Mouse (Mus musculus): ENCODE measurements around the gene Hdac9. TPM values are rescaled to one million over a fixed set of nuclear protein-coding genes. Genes with fewer than 3 reads are reported as not detected.

Hdac9 gene
- polyA plus RNA-seq, 1 experiment from 2014 or later = 14.8 TPM

DNA sequence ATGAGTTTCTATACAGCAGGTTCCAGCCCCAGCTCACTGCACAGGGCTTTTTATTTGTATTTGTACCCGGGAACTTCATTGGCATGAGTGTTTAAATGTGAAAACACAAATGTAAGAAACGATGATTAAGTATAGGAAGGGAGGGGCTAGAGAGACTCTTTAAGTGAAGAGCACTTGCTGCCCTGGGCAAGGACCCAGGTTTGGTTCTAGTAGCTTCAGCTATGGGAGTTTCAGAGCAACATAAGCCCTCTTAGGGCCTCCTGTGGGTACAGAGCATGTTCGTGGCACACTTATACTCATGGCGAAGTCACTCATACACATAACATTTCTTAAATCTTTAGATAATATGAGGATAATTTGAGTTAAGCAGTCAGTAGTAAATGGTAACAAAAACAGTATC is 243.4 kb downstream of the Hdac9 start:
- WGBS = 80% methylated on average over 4 of the region's 4 CpGs

DNA sequence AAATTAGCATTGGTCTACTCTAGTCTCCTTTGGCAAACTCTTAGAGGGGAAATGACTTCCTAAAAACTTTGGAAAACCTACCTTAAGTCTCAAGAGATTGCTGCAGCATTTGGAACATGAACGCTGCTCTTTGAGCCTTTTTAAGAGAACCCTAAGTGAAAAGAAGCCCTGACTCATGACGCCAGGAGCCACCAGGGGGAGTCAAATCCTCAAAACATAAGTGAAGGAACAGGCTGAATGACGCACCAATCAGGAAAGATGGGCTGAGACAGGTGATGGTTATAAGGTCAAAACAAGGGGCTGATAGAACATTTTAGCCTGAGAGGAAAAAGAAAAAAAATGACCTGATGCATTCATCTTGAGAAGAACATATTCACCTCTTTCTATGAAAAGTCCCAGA is 252.1 kb downstream of the Hdac9 start:
- H3K9me3 ChIP-seq = no peaks in the 10 kb centered on the region
- no peak overlapping the region for H3K27ac ChIP-seq
- 10% methylated on average over 3 of the region's 3 CpGs for WGBS
- H3K4me1 ChIP-seq = no peaks in the 10 kb centered on the region
- no peaks in the 10 kb centered on the region for H3K36me3 ChIP-seq
- H3K4me3 ChIP-seq = no peak overlapping the region
- peak; percentile 77 for DNase-seq (ENCODE audit: low spot score)
- no peaks in the 10 kb centered on the region for H3K27me3 ChIP-seq (ENCODE audit: insufficient read depth, poor library complexity, severe bottlenecking)

More for the DNA sequence above, 243.4 kb downstream of the Hdac9 start:
- Histone ChIP-seq H3K27ac (no peak overlapping the region), H3K4me1 (no peaks in the 10 kb centered on the region), H3K9me3 (no peaks in the 10 kb centered on the region), H3K36me3 (no peaks in the 10 kb centered on the region), H3K4me3 (no peak overlapping the region), H3K27me3 (ENCODE audit: insufficient read depth, poor library complexity, severe bottlenecking) (no peaks in the 10 kb centered on the region)
- DNase-seq (ENCODE audit: low spot score) = no peak

DNA sequence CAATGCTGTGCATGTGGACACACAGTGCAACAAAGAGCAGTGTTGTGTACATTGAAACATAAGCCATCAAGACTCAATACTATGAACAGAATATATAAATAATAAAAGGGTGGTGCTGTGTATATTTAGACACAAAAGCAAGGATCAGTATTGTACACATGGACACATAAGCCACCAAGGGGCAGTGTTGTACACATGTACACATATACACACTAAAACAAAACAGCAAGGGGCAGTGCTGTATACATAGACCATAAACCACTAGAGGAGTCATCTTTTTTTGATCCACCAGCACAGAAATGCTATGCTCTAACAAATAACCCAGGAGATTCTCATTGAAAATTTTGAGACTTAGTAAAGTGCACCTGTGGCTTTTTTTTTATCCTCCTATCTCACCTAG is 255.5 kb downstream of the Hdac9 start:
- Histone ChIP-seq H3K27ac (no peak overlapping the region), H3K4me3 (no peak overlapping the region), H3K4me1 (no peaks in the 10 kb centered on the region), H3K27me3 (ENCODE audit: insufficient read depth, poor library complexity, severe bottlenecking) (no peaks in the 10 kb centered on the region), H3K36me3 (no peaks in the 10 kb centered on the region), H3K9me3 (no peaks in the 10 kb centered on the region)
- no peak for DNase-seq (ENCODE audit: low spot score)

DNA sequence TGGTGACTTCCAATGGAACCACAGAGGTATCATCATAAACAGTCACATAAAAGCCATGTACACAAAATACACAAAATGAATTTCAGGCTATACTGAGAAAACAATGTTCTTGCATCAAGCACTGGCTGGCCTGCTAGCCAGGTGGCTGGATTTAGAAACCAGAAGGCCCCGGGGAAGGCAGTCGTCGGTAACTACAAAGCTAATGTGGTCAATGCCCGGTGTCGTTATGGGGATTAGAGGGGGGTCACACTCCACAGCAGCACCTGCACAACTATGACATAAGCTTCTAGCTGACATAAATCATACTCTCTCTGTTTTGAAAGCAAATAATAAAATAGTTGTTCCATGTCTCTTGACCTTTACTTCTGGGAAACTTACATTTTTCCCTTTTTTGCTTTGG is 256.9 kb downstream of the Hdac9 start:
- no peak for DNase-seq (ENCODE audit: low spot score)
- Histone ChIP-seq H3K27me3 (ENCODE audit: insufficient read depth, poor library complexity, severe bottlenecking) (no peaks in the 10 kb centered on the region), H3K27ac (no peak overlapping the region), H3K4me3 (no peak overlapping the region), H3K4me1 (no peaks in the 10 kb centered on the region), H3K36me3 (no peaks in the 10 kb centered on the region), H3K9me3 (no peaks in the 10 kb centered on the region)
- WGBS = 68% methylated on average over 5 of the region's 5 CpGs

DNA sequence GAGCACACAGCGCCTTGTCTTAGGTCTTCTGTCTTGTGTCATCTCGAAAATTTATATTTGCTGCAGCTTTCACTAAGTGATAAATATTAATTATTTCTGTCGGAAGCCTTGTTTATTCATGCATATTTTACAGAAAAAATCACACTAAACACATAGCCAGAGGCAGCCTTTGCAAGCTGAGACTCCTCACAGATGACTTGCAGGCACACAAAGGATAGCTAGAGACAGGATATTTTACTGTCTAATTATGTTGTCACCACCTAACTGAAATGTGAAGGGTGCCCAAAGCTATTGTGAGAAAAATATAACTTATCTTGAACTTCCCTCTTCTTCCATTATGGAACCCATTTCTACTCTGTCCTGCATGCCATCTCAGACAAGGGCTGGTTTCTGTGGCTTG is 258.3 kb downstream of the Hdac9 start:
- no peaks in the 10 kb centered on the region for H3K27me3 ChIP-seq (ENCODE audit: insufficient read depth, poor library complexity, severe bottlenecking)
- no peak overlapping the region for H3K27ac ChIP-seq
- no peak for DNase-seq (ENCODE audit: low spot score)
- H3K4me1 ChIP-seq = no peaks in the 10 kb centered on the region
- no peaks in the 10 kb centered on the region for H3K36me3 ChIP-seq
- H3K4me3 ChIP-seq = no peak overlapping the region
- no peaks in the 10 kb centered on the region for H3K9me3 ChIP-seq
- WGBS = 63% methylated on average over 3 of the region's 3 CpGs

DNA sequence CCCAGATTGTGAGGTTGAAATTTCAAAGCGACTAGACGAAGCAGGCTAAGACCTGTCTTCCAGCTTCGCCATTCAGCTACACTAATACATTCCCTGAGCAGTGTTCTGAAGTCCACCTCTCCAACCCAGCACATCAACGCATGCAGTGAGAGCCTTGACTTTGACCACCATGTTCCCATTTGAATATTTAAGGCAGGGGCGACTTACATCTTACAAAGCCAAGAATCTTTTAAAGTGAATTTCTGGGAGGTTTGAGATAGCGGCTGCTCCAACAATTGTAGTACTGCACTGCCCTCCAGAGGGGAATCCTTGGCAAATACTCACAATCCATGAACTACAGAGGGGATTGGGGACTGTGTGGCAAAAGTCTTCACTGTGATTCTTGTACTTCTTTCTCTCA is 258.8 kb downstream of the Hdac9 start:
- H3K27ac ChIP-seq = no peak overlapping the region
- no peaks in the 10 kb centered on the region for H3K9me3 ChIP-seq
- WGBS = 38% methylated on average over 6 of the region's 6 CpGs
- H3K36me3 ChIP-seq = no peaks in the 10 kb centered on the region
- no peaks in the 10 kb centered on the region for H3K4me1 ChIP-seq
- H3K4me3 ChIP-seq = no peak overlapping the region
- no peak for DNase-seq (ENCODE audit: low spot score)
- no peaks in the 10 kb centered on the region for H3K27me3 ChIP-seq (ENCODE audit: insufficient read depth, poor library complexity, severe bottlenecking)

DNA sequence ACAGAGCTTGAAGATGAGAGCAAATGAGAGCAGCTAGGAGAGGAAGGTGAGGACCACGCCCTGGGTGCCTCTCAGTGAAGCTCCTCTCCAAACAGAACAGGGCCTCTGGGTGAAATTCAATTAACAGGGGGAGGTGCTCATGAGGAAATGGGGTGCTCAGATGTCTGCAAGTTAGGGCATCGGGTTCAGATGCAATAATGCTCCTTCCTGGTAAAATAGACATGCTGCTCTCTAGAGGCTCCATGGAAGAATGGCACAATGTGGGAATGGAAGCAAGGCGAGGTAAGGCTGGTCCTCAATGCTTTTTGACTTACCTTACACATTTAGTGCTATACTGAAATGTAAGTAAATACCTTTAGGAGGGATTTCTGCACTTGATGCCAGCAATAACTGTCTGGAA is 263.3 kb downstream of the Hdac9 start:
- no peaks in the 10 kb centered on the region for H3K36me3 ChIP-seq
- H3K4me1 ChIP-seq = no peaks in the 10 kb centered on the region
- H3K27me3 ChIP-seq (ENCODE audit: insufficient read depth, poor library complexity, severe bottlenecking) = no peaks in the 10 kb centered on the region
- H3K9me3 ChIP-seq = no peaks in the 10 kb centered on the region
- no peak overlapping the region for H3K4me3 ChIP-seq
- DNase-seq (ENCODE audit: low spot score) = no peak
- H3K27ac ChIP-seq = no peak overlapping the region
- 21% methylated on average over 3 of the region's 3 CpGs for WGBS

DNA sequence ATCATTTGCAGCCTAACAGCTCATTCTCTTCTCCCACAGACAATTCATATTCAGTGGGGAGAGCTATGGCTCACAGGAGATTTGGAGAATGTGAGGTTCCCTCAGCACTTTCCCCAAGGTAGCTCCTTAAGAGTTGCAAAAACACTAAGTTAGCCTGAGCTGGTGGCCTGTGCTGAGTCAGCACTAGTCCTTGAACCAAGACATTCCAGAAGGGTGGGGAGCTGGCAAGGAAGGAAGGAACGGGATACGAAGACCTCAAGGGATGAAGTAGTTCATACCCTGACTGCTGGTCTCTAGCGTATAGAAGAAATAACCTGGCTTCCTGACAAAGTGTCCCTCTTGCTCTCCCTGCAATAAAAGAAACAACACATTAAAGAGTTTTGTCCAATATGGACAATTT is 268.1 kb downstream of the Hdac9 start:
- no peaks in the 10 kb centered on the region for H3K9me3 ChIP-seq
- no peak overlapping the region for H3K4me3 ChIP-seq
- no peaks in the 10 kb centered on the region for H3K36me3 ChIP-seq
- WGBS = 73% methylated on average over 3 of the region's 3 CpGs
- no peaks in the 10 kb centered on the region for H3K4me1 ChIP-seq
- DNase-seq (ENCODE audit: low spot score) = no peak
- H3K27ac ChIP-seq = no peak overlapping the region
- no peaks in the 10 kb centered on the region for H3K27me3 ChIP-seq (ENCODE audit: insufficient read depth, poor library complexity, severe bottlenecking)

DNA sequence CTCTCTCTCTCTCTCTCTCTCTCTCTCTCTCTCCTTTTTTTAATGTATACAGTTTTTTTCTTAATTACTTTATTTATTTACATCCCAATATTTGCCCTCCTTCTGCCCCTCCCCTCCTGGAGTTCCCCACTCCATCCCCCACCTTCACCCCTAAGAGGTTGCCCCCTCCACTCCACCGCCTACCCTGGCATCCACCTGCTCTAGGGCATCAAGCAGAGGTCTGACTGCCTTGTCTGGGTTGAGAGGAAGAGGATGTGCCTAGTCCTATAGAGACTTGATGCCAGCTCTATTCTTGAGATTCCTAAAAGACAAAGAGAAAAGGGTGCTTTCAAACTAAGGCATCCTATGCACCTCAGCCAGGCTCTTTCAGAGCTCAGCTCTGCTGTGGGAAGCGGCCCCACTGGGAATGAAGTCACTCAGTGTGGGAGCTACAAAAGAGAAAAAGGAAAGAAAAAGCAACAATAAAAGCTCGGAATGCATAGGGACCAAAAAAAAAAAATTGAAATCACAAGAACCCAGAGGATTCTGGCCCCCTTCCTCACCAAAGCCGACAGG is 275.1 kb downstream of the Hdac9 start:
- WGBS = 79% methylated on average over 4 of the region's 4 CpGs
- no peak overlapping the region for H3K27ac ChIP-seq
- H3K4me1 ChIP-seq = 0 out of 2 replicates have a peak, but pooled peaks cover 5% of the 10 kb centered on the region
- no peaks in the 10 kb centered on the region for H3K9me3 ChIP-seq
- H3K36me3 ChIP-seq = no peaks in the 10 kb centered on the region
- no peak overlapping the region for H3K4me3 ChIP-seq
- H3K27me3 ChIP-seq (ENCODE audit: insufficient read depth, poor library complexity, severe bottlenecking) = no peaks in the 10 kb centered on the region
- no peak for DNase-seq (ENCODE audit: low spot score)

DNA sequence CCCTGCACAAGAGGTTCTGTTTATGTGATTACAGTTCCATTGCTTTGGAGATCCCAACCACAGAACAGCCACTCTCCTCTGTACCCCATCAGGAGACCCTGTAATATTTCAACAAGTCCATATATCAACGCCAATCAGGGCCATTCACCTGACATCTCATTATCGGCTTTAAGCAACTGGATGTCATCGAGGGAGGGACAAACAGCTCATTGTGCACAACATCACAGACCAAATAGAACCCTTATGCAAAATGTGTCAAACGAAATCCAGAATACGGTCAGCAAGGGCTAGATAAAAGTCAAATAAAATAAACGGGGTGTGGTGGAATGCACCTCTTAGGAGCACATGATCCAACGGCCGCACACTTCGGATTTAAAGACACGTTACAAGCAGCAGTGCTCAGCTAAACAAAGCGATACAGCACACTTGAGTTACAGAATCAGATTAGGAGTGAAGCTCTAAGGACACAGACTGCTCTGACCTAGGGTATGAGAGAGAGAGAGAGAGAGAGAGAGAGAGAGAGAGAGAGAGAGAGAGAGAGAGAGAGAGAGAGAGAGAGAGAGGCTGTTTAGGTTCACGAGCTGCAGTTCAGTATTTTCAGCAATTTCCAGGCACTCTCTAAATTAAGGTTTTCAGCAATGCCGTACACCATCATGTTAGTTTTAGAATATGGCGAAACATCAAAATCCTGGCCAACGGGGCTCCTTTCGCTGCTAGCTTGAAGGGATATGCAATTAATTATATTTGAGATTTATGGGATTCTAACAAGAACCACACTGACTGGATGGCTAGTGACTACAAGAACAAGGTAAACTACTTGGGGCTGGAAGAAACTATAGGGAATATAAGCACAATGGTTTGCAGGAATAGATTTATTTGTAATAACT is 279.4 kb downstream of the Hdac9 start:
- DNase-seq (ENCODE audit: low spot score) = no peak
- H3K4me1 ChIP-seq = 0 out of 2 replicates have a peak, but pooled peaks cover 5% of the 10 kb centered on the region

DNA sequence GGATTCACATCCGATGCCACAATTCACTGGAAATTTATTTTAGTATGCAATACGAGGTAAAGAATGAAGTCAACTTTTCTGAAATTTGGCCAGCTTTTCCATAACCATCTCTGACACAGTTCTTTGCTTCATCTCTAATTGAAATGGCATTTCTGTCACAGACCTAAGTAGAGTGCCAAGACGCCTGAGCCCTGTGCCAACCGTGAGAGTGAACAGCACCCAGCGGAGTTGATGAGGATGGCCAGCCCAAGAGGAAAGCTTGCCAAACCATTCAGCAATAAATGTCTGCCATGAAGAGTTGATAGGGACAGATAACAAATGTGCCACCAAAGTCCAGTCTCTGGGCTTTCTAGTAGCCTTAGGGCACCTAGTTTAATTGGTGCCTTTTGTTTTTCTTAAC is 297.8 kb downstream of the Hdac9 start:
- H3K27ac ChIP-seq = no peak overlapping the region
- H3K4me1 ChIP-seq = peaks cover 8% of the 10 kb centered on the region; the same call in 1 of the 2 replicates
- H3K9me3 ChIP-seq = no peaks in the 10 kb centered on the region
- WGBS = 85% methylated on average over 5 of the region's 5 CpGs
- no peaks in the 10 kb centered on the region for H3K27me3 ChIP-seq (ENCODE audit: insufficient read depth, poor library complexity, severe bottlenecking)
- DNase-seq (ENCODE audit: low spot score) = no peak
- no peak overlapping the region for H3K4me3 ChIP-seq
- no peaks in the 10 kb centered on the region for H3K36me3 ChIP-seq

More for the DNA sequence above, 279.4 kb downstream of the Hdac9 start:
- H3K27ac ChIP-seq = no peak overlapping the region
- 69% methylated on average over 16 of the region's 16 CpGs for WGBS
- no peaks in the 10 kb centered on the region for H3K27me3 ChIP-seq (ENCODE audit: insufficient read depth, poor library complexity, severe bottlenecking)
- no peaks in the 10 kb centered on the region for H3K9me3 ChIP-seq
- no peaks in the 10 kb centered on the region for H3K36me3 ChIP-seq
- H3K4me3 ChIP-seq = no peak overlapping the region; the same call in 1 of the 2 replicates

DNA sequence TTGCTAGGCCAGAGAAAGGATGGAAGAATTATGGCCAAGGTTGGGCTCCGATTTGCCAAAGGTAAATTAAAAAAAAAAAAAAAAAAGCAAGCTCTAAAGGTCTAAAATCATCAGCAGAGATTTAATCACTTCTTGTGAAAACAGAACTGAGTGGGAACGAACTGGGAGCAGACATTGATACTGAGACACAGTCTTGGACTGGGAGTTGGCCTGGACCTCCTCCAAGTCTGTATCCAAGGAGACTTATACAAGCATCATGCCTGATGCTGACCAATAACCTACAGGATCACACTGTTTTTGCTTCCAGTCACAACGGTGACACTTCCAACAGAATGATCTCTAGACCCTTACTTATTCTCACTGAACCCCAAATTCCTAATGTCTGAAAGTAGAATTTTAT is 298.6 kb downstream of the Hdac9 start:
- no peak for DNase-seq (ENCODE audit: low spot score)
- Histone ChIP-seq H3K27ac (no peak overlapping the region), H3K9me3 (no peaks in the 10 kb centered on the region), H3K4me1 (peaks cover 8% of the 10 kb centered on the region; the same call in 1 of the 2 replicates), H3K4me3 (no peak overlapping the region), H3K27me3 (ENCODE audit: insufficient read depth, poor library complexity, severe bottlenecking) (no peaks in the 10 kb centered on the region), H3K36me3 (no peaks in the 10 kb centered on the region)
- 77% methylated on average over 3 of the region's 3 CpGs for WGBS

DNA sequence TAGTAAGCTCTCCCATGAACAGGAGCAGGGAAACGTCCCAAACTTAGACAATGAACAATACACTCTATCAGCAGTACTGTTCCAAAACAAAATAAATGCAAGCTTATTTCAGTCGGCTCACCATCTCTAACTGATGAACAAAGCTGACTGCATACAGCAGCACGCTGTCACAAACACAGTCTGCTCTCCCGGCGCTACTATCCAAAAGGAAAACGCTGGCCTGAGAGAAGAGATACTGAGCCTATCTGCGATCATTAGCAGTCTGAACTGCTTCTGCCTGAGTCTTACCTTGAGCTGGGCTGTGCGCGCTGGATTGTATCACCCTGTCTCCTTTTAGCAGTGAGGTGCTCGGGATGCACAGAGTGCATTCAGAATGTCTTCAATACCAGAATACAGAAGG is 299.1 kb downstream of the Hdac9 start:
- H3K9me3 ChIP-seq = no peaks in the 10 kb centered on the region
- WGBS = 50% methylated on average over 10 of the region's 10 CpGs
- no peaks in the 10 kb centered on the region for H3K27me3 ChIP-seq (ENCODE audit: insufficient read depth, poor library complexity, severe bottlenecking)
- H3K36me3 ChIP-seq = no peaks in the 10 kb centered on the region
- peaks cover 8% of the 10 kb centered on the region; the same call in 1 of the 2 replicates for H3K4me1 ChIP-seq
- no peak overlapping the region for H3K4me3 ChIP-seq
- DNase-seq (ENCODE audit: low spot score) = no peak
- no peak overlapping the region for H3K27ac ChIP-seq
